Mouse (Mus musculus) layer of hippocampus, adult 2 months (tissue): Measurements from ENCODE around the gene 1700022I11Rik. TPM values are rescaled to one million over a fixed set of nuclear protein-coding genes. Genes with fewer than 3 reads are reported as not detected.
"Not testable (repeated sequence)": the region's sequence is repeated elsewhere in the genome, so short reads cannot be mapped to it uniquely, and the experiment has no call there.

Source experiments
- DNase-seq, 2 experiments: peaks; one replicate each; pipeline ENCODE4 v3.0.0; 2022; ENCODE audit warnings: low spot score in 2 of 2
- H3K27ac ChIP-seq: fragments of 200-600 bp; 2 replicates; pipeline ENCODE4 v1.8.1; 2022
- H3K4me3 ChIP-seq: fragments of 200-600 bp; 2 replicates; pipeline ENCODE4 v1.8.1; 2022; ENCODE audit warnings: mild to moderate bottlenecking
- CTCF ChIP-seq: fragments of 200-600 bp; conservative IDR thresholded peaks from 2 replicates; pipeline ENCODE4 v1.8.1; 2022; ENCODE audit warnings: antibody characterized with exemption, mild to moderate bottlenecking, moderate library complexity
- total RNA-seq, 2 experiments: library from RNA; stranded (reverse); gene quantifications; 2 replicates each; pipeline ENCODE4 v1.2.3; 2021

Gene 1700022I11Rik
- total RNA-seq, 2 experiments from 2014 or later, result not detected

- Histone ChIP-seq H3K27ac (peak overlapping the region; percentile 96; the same call in 1 of the 2 replicates), H3K4me3 (no peak overlapping the region; the same call in 1 of the 2 replicates)
- DNase-seq, result no peak
- peak; percentile 52 for TF ChIP-seq CTCF
Observed at GRCm38 (mm10) chr4:42955200-42955599, 14.2 kb upstream of the 1700022I11Rik start.

- no peak overlapping the region for H3K27ac ChIP-seq
- no peak for TF ChIP-seq CTCF
- DNase-seq, result no peak
- no peak overlapping the region for H3K4me3 ChIP-seq
Observed at GRCm38 (mm10) chr4:42956581-42956980, 12.8 kb upstream of the 1700022I11Rik start.

DNA sequence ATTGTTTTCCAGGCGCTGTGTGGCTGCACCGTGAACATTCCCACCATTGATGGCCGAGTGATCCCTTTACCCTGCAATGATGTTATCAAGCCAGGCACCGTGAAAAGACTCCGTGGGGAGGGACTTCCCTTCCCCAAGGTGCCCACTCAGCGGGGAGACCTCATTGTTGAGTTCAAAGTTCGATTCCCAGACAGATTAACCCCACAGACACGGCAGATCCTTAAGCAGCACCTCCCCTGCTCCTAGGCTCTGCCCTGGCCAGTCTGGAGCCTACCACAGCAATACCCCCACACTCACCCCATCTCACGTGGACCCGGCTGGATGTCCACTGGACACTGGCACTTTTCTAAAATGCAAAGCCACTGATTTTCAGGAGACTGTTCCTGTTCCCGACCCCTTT is 12.1 kb upstream of the 1700022I11Rik start:
- TF ChIP-seq CTCF, result no peak
- no peak for DNase-seq

GRCm38 (mm10) chr4:42957979-42958378 is 11.4 kb upstream of the 1700022I11Rik start:
- no peak for DNase-seq
- TF ChIP-seq CTCF, result no peak
- Histone ChIP-seq H3K4me3 (no peak overlapping the region), H3K27ac (peak overlapping the region; percentile 1; the same call in 1 of the 2 replicates)

More for the DNA sequence above, 12.1 kb upstream of the 1700022I11Rik start:
- Histone ChIP-seq H3K4me3 (no peak overlapping the region), H3K27ac (peak overlapping the region; percentile 1; the same call in 1 of the 2 replicates)

DNA sequence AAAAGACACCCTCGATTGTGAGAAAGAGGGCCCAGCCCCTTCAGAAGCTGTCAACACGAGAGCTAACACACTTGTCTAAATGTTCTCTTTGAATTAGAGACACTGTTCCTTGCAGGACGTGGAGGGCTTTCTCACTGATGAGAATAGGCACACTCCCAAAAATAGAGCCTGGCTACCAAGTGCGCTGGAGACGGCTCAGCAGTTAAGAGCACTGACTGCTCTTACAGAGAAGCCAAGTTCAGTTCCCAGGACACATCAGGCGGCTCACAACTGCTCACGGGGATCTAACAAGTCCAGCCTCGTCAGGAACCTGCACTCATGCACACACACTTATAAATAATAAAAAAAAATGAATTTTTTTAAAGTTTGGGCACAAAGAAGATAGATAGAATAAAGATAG is 10.5 kb upstream of the 1700022I11Rik start:
- H3K27ac ChIP-seq, result peak overlapping the region; percentile 54; the same call in 1 of the 2 replicates

DNA sequence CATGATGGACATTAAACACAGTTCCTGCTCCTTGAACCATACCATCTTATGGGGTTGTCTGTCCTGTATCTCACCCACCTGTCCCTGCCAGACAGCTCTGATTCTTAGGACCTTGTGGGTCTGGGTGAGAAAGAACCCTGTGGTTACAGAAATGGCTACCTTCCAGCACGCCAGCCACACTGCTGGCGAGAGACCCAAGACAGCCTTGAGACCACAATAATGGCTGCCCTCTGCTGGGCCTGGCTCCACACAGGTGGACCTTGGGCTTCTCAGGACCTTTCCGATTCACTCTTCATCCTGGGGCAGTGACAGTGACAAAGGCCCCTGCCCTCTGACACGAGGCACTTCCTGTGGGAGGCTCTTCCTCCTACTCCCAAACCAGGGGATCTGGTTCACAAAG is 10.0 kb upstream of the 1700022I11Rik start:
- TF ChIP-seq CTCF, result no peak
- Histone ChIP-seq H3K27ac (peak overlapping the region; percentile 54; the same call in 1 of the 2 replicates), H3K4me3 (no peak overlapping the region)
- peak in 1 of 2 experiments; percentile 17 for DNase-seq

More for the DNA sequence above, 10.5 kb upstream of the 1700022I11Rik start:
- TF ChIP-seq CTCF, result no peak
- DNase-seq, result no peak
- H3K4me3 ChIP-seq, result no peak overlapping the region

GRCm38 (mm10) chr4:42961592-42961991 is 7.8 kb upstream of the 1700022I11Rik start:
- Histone ChIP-seq H3K4me3 (no peak overlapping the region), H3K27ac (no peak overlapping the region)
- peak; percentile 82 for TF ChIP-seq CTCF
- peak in 1 of 2 experiments; percentile 70 for DNase-seq

- no peak for DNase-seq
- peak; percentile 62 for TF ChIP-seq CTCF
- no peak overlapping the region for H3K4me3 ChIP-seq
- no peak overlapping the region for H3K27ac ChIP-seq
Observed at GRCm38 (mm10) chr4:42963480-42963879, 5.9 kb upstream of the 1700022I11Rik start.

GRCm38 (mm10) chr4:42965039-42965719 is 4.2 kb upstream of the 1700022I11Rik start:
- DNase-seq, result peak in 1 of 2 experiments; percentile 62
- peak overlapping the region; percentile 21; the same call in 1 of the 2 replicates for H3K4me3 ChIP-seq
- H3K27ac ChIP-seq, result no peak overlapping the region
- peak; percentile 93 for TF ChIP-seq CTCF

GRCm38 (mm10) chr4:42972952-42973351 is 3.5 kb downstream of the 1700022I11Rik start:
- no peak for DNase-seq
- no peak for TF ChIP-seq CTCF
- Histone ChIP-seq H3K27ac (no peak overlapping the region), H3K4me3 (no peak overlapping the region)

- H3K27ac ChIP-seq, result no peak overlapping the region
- no peak for TF ChIP-seq CTCF
- no peak overlapping the region for H3K4me3 ChIP-seq
- no peak for DNase-seq
Observed at GRCm38 (mm10) chr4:42973868-42974267, 4.5 kb downstream of the 1700022I11Rik start.

DNA sequence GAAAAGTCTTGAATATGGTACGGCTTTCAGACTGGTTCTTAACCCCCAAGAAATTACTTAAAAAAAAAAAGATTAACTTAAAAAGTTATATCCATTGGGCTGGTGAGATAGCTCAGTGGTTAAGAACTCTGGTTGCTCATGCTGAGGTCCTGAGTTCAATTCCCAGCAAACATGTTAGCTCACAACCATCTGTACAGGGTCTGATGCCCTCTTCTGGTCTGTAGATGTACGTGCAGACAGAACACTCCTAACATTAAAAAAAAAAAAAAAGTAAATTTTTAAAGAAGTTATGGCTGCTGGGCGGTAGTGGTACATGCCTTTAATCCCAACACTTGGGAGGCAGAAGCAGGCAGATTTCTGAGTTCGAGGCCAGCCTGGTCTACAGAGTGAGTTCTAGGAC is 8.7 kb downstream of the 1700022I11Rik start:
- Histone ChIP-seq H3K27ac (no peak overlapping the region), H3K4me3 (no peak overlapping the region)
- no peak for DNase-seq
- peak; percentile 60 for TF ChIP-seq CTCF

DNA sequence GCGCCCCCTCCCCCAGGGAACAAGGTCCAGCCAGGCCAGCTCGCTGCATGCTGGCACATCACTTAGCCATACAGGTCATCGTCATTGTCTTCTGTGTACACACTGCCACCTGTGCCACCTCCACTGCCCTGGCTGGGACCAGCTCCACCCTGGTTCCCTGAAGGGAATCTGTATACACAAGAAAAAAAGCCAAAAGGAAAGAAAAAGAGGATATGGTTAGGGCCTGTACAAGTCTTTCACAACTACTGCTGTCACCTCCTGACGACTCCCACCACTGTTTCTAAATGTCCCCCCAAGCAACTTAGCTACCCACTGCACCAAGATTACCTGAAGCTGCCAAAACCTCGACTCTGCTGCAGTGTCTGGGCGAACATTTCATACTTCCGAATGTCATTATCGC is 11.1 kb downstream of the 1700022I11Rik start:
- not testable (repeated sequence) for H3K27ac ChIP-seq, DNase-seq, H3K4me3 ChIP-seq

DNA sequence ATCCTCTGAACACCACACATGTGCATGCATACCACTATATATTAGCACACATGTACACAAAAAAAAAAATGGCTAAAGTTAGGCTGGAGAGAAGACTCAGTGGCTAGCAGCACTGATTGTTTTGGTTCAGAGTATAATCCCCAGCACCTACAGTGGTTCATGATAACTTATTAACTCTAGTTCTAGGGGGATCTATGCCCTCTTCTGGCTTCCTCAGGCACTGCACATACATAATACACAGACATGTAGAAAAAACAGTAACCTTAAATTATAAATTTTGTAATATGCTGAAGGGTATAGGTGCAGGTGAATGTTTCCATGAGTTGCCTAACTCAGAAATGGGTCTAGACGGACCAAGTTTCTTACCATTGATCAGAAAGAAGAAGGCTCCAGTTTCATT is 18.9 kb downstream of the 1700022I11Rik start:
- no peak overlapping the region for H3K4me3 ChIP-seq
- TF ChIP-seq CTCF, result peak; percentile 62
- DNase-seq, result no peak
- no peak overlapping the region for H3K27ac ChIP-seq
